Mouse (Mus musculus) lung, adult 2 months (tissue): ENCODE data around the gene Camkmt.

Experiments used
- CTCF ChIP-seq: fragments of 200-500 bp; IDR thresholded peaks from 2 replicates; pipeline ENCODE4 v1.5.1; 2011; ENCODE audit warnings: mild to moderate bottlenecking, low read length, control low read depth; ENCODE audit not compliant: insufficient read depth
- POLR2A ChIP-seq: fragments of 200-500 bp; IDR thresholded peaks from 2 replicates; pipeline ENCODE4 v1.6.1; 2011; ENCODE audit warnings: low read depth, mild to moderate bottlenecking, control low read depth, low read length, borderline replicate concordance; ENCODE audit errors: extremely low read depth

DNA sequence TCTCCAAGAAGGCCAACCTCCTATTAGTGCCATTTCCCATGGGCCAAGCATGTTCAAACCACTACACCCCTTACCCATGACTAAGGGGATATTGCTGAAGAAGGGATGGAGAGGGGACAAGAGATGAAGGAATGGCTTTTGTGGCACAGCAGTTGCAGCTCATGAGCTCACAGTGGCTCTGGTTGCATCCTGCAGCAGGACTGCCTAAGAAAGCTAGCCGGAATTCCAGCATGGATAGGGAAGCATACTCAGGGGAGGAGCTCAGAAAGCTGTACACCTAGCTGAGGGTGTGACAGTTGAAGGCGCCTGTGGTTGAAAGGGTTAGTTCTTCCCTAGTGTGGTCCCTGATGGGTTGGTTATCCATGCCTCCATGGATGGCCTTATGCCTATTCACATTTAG is 78.4 kb downstream of the Camkmt start:
- TF ChIP-seq POLR2A, result no peak
- TF ChIP-seq CTCF, result no peak
